Mouse (Mus musculus) midbrain, embryonic 14.5 days (tissue): ENCODE results near the gene Btbd6. TPM values are rescaled to one million over a fixed set of nuclear protein-coding genes. Genes with fewer than 3 reads are reported as not detected.

Experiments used
- ATAC-seq: fragments of 200-750 bp; cut with Nextera tagmentation; 2 replicates; pipeline ENCODE4 v1.8.0; 2017; ENCODE audit warnings: moderate number of reproducible peaks, moderate library complexity; ENCODE audit not compliant: low FRiP score, low TSS enrichment
- DNase-seq: peaks from one replicate; pipeline ENCODE4 v3.0.0-alpha.2; 2015
- H3K27ac ChIP-seq: fragments of 300-500 bp; sonication (generic); replicated peaks from 2 replicates; pipeline ENCODE4 v1.5.1; 2014; ENCODE audit warnings: mild to moderate bottlenecking, low read depth, low read length, moderate library complexity
- H3K27me3 ChIP-seq: fragments of 300-500 bp; sonication (generic); 2 replicates; pipeline ENCODE4 v1.6.1; 2014; ENCODE audit warnings: low read length, control low read depth, mixed read lengths; ENCODE audit not compliant: control insufficient read depth, insufficient read depth
- H3K36me3 ChIP-seq: fragments of 300-500 bp; sonication (generic); 2 replicates; pipeline ENCODE4 v1.6.1; 2014; ENCODE audit warnings: low read length, control low read depth; ENCODE audit not compliant: control insufficient read depth, insufficient read depth
- H3K4me1 ChIP-seq: fragments of 300-500 bp; sonication (generic); 2 replicates; pipeline ENCODE4 v1.6.1; 2014; ENCODE audit warnings: mild to moderate bottlenecking, antibody characterized with exemption, low read length, control low read depth; ENCODE audit not compliant: control insufficient read depth, insufficient read depth
- H3K4me2 ChIP-seq: fragments of 300-500 bp; sonication (generic); 2 replicates; pipeline ENCODE4 v1.6.1; 2014; ENCODE audit warnings: mild to moderate bottlenecking, low read length, moderate library complexity
- H3K4me3 ChIP-seq: fragments of 300-500 bp; sonication (generic); replicated peaks from 2 replicates; pipeline ENCODE4 v1.5.1; 2014; ENCODE audit warnings: low read depth, low read length
- H3K9ac ChIP-seq: fragments of 300-500 bp; sonication (generic); replicated peaks from 2 replicates; pipeline ENCODE4 v1.6.1; 2014; ENCODE audit warnings: mild to moderate bottlenecking, low read length, moderate library complexity
- H3K9me3 ChIP-seq: fragments of 300-500 bp; sonication (generic); 2 replicates; pipeline ENCODE4 v1.6.1; 2016; ENCODE audit warnings: low read length, control low read depth, mixed read lengths; ENCODE audit not compliant: control insufficient read depth
- WGBS: fragments of 180-500 bp; shearing (Covaris S2); extraction: QIAGEN DNeasy Blood & Tissue Kit; methylation state at CpG from one replicate; pipeline ENCODE4 v1.1.7; 2014; 5-methylcytosine and 5-hydroxymethylcytosine counted together
- polyA plus RNA-seq: library from polyadenylated mRNA; unstranded; fragments of >200 nt; fragmentation: Nextera tagmentation; extraction: Ambion mirVana; gene quantifications from 2 replicates; pipeline ENCODE4 v1.2.1, GENCODE M21; 2014

The Btbd6 gene
- polyA plus RNA-seq, 1 experiment from 2014 or later: 49.8 TPM

DNA sequence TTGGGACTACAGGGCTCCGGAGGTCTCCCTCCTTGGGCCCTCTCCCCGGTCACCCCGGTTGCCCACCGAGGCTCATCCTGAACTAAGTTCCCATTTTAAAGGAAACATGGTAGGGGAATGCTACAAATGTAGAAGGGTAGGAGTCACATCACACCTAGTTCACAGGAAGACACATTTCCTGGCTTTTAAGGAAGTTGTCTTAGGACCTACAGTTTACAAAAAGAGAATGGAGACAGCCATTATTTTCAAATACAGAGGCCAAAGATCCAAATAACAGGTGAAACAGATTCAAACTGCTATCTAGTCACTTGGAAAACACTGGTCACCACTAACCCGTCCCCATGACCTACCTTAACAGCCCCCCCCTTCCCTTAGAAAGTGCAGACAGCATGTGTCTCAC, 36.2 kb downstream of the Btbd6 start:
- WGBS: 91% methylated on average over 5 of the region's 5 CpGs
- DNase-seq (no peak), ATAC-seq (no peak)
- Histone ChIP-seq H3K27me3 (no peaks in the 10 kb centered on the region), H3K9ac (no peak overlapping the region), H3K27ac (peak overlapping the region; percentile 95; the same call in 1 of the 2 replicates), H3K4me2 (no peak overlapping the region), H3K36me3 (no peaks in the 10 kb centered on the region), H3K9me3 (no peaks in the 10 kb centered on the region), H3K4me3 (no peak overlapping the region), H3K4me1 (peaks cover 29% of the 10 kb centered on the region)

DNA sequence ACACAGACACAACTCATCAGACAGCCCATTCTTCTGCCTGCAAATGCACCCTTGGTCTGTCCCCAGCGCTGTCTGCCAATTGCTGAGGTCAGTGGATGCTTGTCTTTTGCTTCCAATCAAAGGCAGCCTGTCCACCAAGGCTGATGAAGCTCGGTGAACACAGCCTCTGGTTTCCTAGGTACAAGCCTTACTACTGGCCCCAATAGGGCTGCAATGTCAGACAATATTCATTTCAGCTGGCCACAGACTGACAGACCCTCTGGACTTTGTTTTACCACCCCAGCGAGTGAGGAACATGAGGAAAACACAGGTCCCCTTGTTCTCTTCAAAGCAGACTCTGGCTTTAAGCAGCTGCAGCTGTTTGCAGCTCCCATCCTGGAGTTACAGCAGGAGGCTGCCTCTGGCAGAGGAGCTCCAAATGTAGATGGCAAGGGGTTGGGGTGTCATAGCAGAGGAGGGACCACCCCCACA, 36.8 kb downstream of the Btbd6 start:
- H3K27ac ChIP-seq: peak overlapping the region; percentile 95
- peak overlapping the region; percentile 82; the same call in 1 of the 2 replicates for H3K9ac ChIP-seq
- DNase-seq (peak; percentile 3), ATAC-seq (no peak)
- H3K4me3 ChIP-seq: no peak overlapping the region
- no peaks in the 10 kb centered on the region for H3K27me3 ChIP-seq
- H3K4me1 ChIP-seq: peaks cover 31% of the 10 kb centered on the region
- 63% methylated on average over 3 of the region's 3 CpGs for WGBS
- H3K36me3 ChIP-seq: no peaks in the 10 kb centered on the region
- H3K9me3 ChIP-seq: no peaks in the 10 kb centered on the region
- H3K4me2 ChIP-seq: peak overlapping the region; percentile 52

DNA sequence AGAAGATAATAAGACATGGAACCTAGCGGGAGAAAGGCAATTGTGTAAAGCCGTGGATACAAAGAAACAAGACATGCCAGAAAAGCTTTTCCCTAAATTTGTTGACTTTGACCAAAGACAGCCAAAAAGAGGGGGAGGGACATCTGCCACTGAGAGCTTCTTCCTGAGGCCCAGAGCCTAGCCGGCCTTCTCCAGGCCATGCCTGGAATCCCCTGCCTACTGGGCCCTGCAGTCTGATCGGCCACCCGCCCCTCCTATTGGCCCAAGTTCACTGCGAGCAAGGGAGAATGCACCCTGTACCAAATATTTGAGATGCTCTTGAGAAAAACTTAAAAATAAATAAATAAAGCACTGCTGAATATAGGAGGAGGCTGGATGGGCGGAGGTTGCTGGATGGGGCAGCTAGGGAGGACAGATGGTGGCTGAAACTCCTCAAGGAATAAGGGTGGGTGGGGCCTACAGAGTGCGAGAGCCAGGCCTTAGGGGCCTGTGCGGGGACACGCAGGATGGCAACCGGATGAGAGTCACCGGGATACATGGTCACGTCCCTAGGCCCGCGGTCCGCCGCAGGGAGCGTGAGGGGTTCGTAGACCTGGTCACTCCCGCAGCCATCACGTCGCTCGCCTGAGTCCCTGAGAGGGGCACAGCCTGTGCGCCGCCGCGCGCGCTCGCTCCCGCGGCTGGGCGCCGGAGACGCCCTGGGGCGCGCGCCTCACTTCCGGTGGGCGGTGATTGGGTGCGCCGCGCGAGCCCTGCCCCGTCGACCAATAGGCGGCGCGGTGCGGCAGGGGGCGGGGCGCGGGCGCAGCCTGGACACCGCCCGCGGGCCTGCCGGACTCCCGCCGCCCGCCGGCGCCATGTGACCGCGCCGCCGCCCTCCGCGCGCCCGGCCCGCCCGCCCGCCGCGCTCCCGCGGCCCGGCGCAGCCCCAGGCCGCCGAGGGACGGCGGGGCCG, 37.6 kb downstream of the Btbd6 start, which contains the start of gene Pacs2:
Gene Pacs2 (plus strand): TSS at position 905 of the 955 bp plus-strand sequence.
- DNase-seq (peak; percentile 98), ATAC-seq (peak; percentile 92)
- Histone ChIP-seq H3K9me3 (no peaks in the 10 kb centered on the region), H3K4me3 (peak within 1 kb of the TSS; percentile 96), H3K36me3 (0 out of 2 replicates have a peak, but pooled peaks cover 2% of the 10 kb centered on the region), H3K4me2 (peak within 1 kb of the TSS; percentile 52), H3K27ac (peak within 1 kb of the TSS; percentile 95), H3K9ac (peak within 1 kb of the TSS; percentile 92), H3K27me3 (no peaks in the 10 kb centered on the region), H3K4me1 (peaks cover 31% of the 10 kb centered on the region)
- 3% methylated on average over 58 of the region's 85 CpGs for WGBS

DNA sequence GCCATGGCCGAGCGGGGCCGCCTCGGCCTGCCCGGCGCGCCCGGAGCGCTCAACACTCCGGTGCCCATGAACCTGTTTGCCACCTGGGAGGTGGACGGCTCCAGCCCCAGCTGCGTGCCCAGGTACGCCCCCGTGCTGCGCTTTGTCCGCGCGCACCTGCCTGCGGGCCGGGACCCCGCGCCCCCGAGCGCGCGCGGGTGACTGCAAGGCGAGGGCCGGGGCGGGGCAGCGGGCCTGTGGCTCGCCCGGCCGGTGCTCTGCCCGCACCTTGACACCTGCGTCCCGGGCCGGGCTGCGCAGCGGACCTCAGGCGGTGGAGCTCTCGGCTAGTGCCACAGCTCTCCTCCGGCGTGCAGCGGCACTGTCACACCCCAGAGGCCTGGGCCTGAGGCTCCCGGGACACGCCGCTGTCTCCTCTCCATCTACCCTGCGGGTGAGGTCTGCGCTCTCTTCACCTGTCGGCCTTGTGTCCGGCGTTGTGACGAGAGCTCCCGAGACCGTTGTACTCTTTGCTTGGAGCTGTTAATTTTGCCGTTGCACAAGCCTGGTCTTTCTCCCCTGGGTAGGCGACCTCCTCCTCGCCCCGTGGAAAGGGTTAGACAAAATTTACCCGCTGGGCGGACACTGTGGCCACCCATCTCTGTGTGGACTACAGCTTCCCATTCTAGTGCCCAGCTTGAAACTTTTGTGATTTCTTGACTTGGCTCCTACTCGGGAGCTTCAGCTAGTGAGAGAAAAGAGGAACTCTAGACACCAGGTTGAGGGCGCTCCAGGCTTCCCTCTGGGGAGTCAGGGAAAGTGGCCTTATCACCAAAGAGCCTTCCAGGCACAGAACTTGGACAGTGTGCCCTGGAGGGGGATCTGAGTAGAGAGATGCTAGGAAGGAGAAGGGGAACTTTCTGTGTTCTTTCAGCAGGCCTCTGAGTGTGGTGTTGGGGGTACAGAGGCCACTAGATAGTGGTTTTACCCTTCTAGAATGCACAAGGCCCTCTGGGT, 38.6 kb downstream of the Btbd6 start:
- Histone ChIP-seq H3K4me1 (peaks cover 31% of the 10 kb centered on the region), H3K4me3 (peak overlapping the region; percentile 96), H3K27ac (peak overlapping the region; percentile 95), H3K4me2 (peak overlapping the region; percentile 52), H3K9me3 (no peaks in the 10 kb centered on the region), H3K9ac (peak overlapping the region; percentile 92), H3K27me3 (no peaks in the 10 kb centered on the region), H3K36me3 (0 out of 2 replicates have a peak, but pooled peaks cover 2% of the 10 kb centered on the region)
- 1% methylated on average over 58 of the region's 64 CpGs for WGBS
- peak; percentile 38 for ATAC-seq
- DNase-seq: peak; percentile 66

DNA sequence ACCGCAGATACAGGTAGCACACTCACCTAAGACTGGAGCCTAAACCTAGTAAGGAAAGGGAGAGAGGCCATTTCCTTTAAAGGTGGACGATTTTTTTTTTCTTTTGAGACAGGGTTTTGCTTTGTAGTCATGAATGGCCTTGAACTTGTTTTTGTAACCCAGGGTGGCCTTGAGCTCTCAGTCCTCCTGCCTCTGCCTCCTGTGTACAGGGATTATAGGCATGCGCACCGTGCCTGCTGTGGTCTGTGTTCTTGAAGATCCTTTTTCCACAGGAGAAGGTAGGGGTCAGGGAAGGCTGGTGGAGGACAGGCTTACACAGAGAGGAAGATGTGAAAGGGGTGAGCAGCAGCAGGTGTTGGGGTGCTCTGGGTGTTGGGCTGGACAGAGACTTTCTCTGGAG, 39.7 kb downstream of the Btbd6 start:
- DNase-seq: no peak
- Histone ChIP-seq H3K9me3 (no peaks in the 10 kb centered on the region), H3K9ac (peak overlapping the region; percentile 92), H3K4me1 (peaks cover 31% of the 10 kb centered on the region), H3K4me3 (0 out of 2 replicates have a peak overlapping the region, but pooled peaks have one; percentile 96), H3K36me3 (peaks cover 6% of the 10 kb centered on the region; the same call in 1 of the 2 replicates), H3K27ac (no peak overlapping the region), H3K4me2 (peak overlapping the region; percentile 52), H3K27me3 (no peaks in the 10 kb centered on the region)
- ATAC-seq: no peak
- WGBS: 74% methylated on average over 4 of the region's 4 CpGs

DNA sequence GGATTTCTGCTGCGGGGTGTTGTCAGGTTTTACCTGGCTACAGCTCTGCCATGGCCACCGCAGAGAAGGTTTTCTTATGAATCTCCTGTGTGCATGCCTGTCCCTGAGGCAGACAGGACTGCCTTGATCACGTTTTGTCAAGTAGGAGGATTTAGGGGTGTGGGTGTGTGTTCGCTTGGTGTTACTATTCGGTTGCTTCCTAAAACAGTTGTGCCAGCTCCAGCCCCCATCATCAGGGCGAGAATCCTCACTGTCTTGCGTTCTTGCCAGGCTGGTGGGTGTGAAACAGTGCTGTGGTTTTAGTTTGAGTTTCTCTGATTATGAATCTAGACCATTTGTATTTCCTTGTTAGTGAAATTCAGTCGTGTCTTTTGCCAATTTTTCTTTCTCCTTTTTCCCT, 40.7 kb downstream of the Btbd6 start:
- Histone ChIP-seq H3K36me3 (peaks cover 15% of the 10 kb centered on the region; the same call in 1 of the 2 replicates), H3K9ac (peak overlapping the region; percentile 31; the same call in 1 of the 2 replicates), H3K4me1 (peaks cover 31% of the 10 kb centered on the region), H3K9me3 (no peaks in the 10 kb centered on the region), H3K27ac (no peak overlapping the region), H3K27me3 (no peaks in the 10 kb centered on the region), H3K4me3 (no peak overlapping the region), H3K4me2 (peak overlapping the region; percentile 19; the same call in 1 of the 2 replicates)
- 80% methylated on average over 8 of the region's 8 CpGs for WGBS
- DNase-seq (no peak), ATAC-seq (no peak)

DNA sequence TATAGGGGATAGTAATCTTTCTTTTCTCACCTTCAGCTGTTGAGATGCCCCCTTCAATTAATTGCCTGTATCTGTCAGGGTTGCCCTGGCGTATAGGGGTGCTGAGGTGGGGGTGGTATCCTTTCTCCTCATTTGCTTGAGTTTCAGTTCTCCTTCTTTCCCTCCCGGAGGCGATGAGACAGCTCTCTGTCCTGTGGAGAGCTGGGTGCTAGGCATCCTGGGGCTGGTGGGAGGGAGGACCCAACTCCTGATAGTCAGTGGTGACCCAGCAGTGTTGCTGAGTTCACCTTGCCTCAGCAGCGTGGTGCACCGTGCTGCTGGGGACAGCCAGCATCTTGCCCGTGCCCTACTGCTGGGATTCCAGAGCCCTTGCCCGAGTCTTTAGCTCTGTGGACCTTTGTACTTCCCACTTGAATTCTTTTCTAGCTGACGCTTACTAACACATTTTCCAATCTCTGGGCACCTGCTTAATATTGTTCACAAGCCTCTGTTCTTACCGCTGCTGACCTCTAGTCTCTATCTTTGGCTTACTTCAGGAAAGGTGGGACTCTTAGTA, 41.2 kb downstream of the Btbd6 start:
- WGBS: 83% methylated on average over 9 of the region's 9 CpGs
- H3K9me3 ChIP-seq: no peaks in the 10 kb centered on the region
- H3K4me1 ChIP-seq: peaks cover 31% of the 10 kb centered on the region
- H3K27me3 ChIP-seq: no peaks in the 10 kb centered on the region
- H3K9ac ChIP-seq: no peak overlapping the region
- no peak overlapping the region for H3K27ac ChIP-seq
- H3K36me3 ChIP-seq: peaks cover 16% of the 10 kb centered on the region; the same call in 1 of the 2 replicates
- no peak overlapping the region for H3K4me3 ChIP-seq
- no peak for DNase-seq
- no peak for ATAC-seq
- no peak overlapping the region for H3K4me2 ChIP-seq

DNA sequence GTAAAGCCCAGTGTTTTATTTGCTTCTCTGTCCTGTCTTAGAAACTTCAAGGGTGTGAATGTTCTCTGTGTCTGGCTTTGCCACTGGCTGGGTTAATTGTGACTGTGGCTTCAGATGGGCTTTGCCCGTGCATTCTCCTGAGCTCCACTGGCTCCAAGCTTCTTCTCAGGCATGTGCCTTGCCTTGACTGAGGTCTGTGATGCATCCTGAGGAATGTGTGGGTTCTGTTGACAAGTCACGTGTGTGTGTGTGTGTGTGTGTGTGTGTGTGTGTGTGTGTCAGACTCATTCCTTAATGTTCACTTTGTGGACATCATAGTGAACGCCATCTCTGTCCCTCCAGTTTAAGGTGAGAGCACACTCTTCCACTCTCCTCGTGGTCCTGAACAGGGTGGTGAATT, 42.5 kb downstream of the Btbd6 start:
- Histone ChIP-seq H3K4me3 (no peak overlapping the region), H3K4me2 (no peak overlapping the region), H3K27ac (no peak overlapping the region), H3K27me3 (no peaks in the 10 kb centered on the region), H3K9ac (no peak overlapping the region), H3K4me1 (peaks cover 22% of the 10 kb centered on the region), H3K36me3 (peaks cover 19% of the 10 kb centered on the region), H3K9me3 (no peaks in the 10 kb centered on the region)
- DNase-seq (no peak), ATAC-seq (no peak)
- WGBS: 91% methylated on average over 4 of the region's 4 CpGs
